Mouse (Mus musculus) heart, embryonic 12.5 days (tissue): ENCODE results near the gene Hbp1. TPM values are rescaled to one million over a fixed set of nuclear protein-coding genes. Genes with fewer than 3 reads are reported as not detected.

ENCODE experiments used
- ATAC-seq: fragments of 200-750 bp; cut with Nextera tagmentation; 2 replicates; pipeline ENCODE4 v1.8.0; 2017; ENCODE audit warnings: moderate TSS enrichment, moderate library complexity; ENCODE audit not compliant: insufficient number of reproducible peaks, low FRiP score
- H3K27ac ChIP-seq: fragments of 300-500 bp; sonication (generic); 2 replicates; pipeline ENCODE4 v1.5.1; 2016; ENCODE audit warnings: mild to moderate bottlenecking, moderate library complexity; ENCODE audit not compliant: poor library complexity, severe bottlenecking
- H3K27me3 ChIP-seq: fragments of 300-500 bp; sonication (generic); replicated peaks from 2 replicates; pipeline ENCODE4 v1.6.1; 2016; ENCODE audit warnings: mild to moderate bottlenecking, moderate library complexity
- H3K36me3 ChIP-seq: fragments of 300-500 bp; sonication (generic); 2 replicates; pipeline ENCODE4 v1.6.1; 2016; ENCODE audit warnings: mild to moderate bottlenecking, moderate library complexity
- H3K4me1 ChIP-seq: fragments of 300-500 bp; sonication (generic); replicated peaks from 2 replicates; pipeline ENCODE4 v1.6.1; 2016; ENCODE audit warnings: mild to moderate bottlenecking
- H3K4me2 ChIP-seq: fragments of 300-500 bp; sonication (generic); 2 replicates; pipeline ENCODE4 v1.6.1; 2016; ENCODE audit warnings: mild to moderate bottlenecking, moderate library complexity
- H3K4me3 ChIP-seq: fragments of 300-500 bp; sonication (generic); 2 replicates; pipeline ENCODE4 v1.5.1; 2016; ENCODE audit warnings: mild to moderate bottlenecking
- H3K9ac ChIP-seq: fragments of 300-500 bp; sonication (generic); 2 replicates; pipeline ENCODE4 v1.6.1; 2016; ENCODE audit warnings: mild to moderate bottlenecking, moderate library complexity
- H3K9me3 ChIP-seq: fragments of 300-500 bp; sonication (generic); replicated peaks from 2 replicates; pipeline ENCODE4 v1.6.1; 2016; ENCODE audit warnings: mild to moderate bottlenecking, moderate library complexity
- WGBS: fragments of 180-500 bp; shearing (Covaris S2); methylation state at CpG from one replicate; pipeline ENCODE4 v1.1.7; 2016; 5-methylcytosine and 5-hydroxymethylcytosine counted together
- polyA plus RNA-seq: library from polyadenylated mRNA; unstranded; fragments of >200 nt; fragmentation: Nextera tagmentation; extraction: Ambion mirVana; gene quantifications from 2 replicates; pipeline ENCODE4 v1.2.1, GENCODE M21; 2016

Hbp1 gene
- polyA plus RNA-seq, 1 experiment from 2014 or later, result 97.0 TPM

DNA sequence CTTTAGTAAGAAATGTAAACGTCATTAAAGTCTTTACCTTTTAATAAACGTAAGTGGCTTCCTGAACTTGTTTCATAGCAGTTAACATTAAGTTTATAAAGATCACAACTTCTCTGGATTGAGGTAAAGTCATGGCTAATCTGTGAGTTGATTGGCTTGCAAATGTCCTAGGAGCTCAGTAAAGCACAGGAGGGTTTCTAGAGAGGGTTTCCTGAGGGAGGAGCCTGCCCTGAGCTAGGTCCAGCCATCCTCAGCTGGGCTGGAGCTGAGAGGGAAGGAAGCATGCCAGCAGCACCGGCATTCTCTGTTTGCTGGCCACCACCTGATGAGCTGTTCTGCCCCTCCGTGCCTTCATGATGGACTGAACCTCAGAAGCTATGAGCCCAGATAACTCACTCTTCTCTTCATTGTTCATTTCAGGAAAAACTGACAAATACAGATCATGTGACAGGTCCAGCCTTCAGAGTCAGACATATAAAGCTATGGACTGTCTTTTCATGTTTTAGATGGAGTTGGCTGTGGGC lies 49.9 kb downstream of the Hbp1 start:
- WGBS, result 78% methylated on average over 4 of the region's 4 CpGs
- Histone ChIP-seq H3K4me1 (peaks cover 13% of the 10 kb centered on the region), H3K27ac (no peak overlapping the region), H3K9me3 (no peaks in the 10 kb centered on the region), H3K36me3 (peaks cover 11% of the 10 kb centered on the region), H3K9ac (no peak overlapping the region), H3K27me3 (no peaks in the 10 kb centered on the region), H3K4me3 (no peak overlapping the region), H3K4me2 (no peak overlapping the region)
- ATAC-seq, result no peak

DNA sequence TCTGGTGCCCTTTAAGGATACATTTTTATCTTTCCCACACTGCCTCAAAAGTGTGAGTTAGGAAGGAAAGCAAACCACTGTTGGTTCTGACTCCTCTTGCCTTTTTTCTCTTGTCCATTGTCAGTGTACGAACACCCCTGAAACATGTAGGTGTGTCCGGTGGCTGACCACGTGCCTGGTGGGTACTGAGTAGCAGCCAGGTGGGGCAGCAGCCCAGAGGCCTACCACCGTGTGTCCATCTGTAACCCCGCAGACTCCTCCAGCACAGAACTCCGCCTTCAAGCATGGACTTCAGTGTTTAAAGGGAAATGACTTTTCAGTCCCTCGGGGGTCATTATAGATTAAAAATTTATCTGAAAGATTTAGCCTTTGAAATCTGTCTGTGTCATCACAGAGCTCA lies 52.9 kb downstream of the Hbp1 start:
- peaks cover 7% of the 10 kb centered on the region; the same call in 1 of the 2 replicates for H3K36me3 ChIP-seq
- WGBS, result 72% methylated on average over 7 of the region's 7 CpGs
- H3K4me3 ChIP-seq, result no peak overlapping the region
- no peak overlapping the region for H3K4me2 ChIP-seq
- H3K4me1 ChIP-seq, result peaks cover 17% of the 10 kb centered on the region
- H3K27me3 ChIP-seq, result no peaks in the 10 kb centered on the region
- H3K9me3 ChIP-seq, result no peaks in the 10 kb centered on the region
- no peak for ATAC-seq
- H3K9ac ChIP-seq, result no peak overlapping the region
- H3K27ac ChIP-seq, result no peak overlapping the region

DNA sequence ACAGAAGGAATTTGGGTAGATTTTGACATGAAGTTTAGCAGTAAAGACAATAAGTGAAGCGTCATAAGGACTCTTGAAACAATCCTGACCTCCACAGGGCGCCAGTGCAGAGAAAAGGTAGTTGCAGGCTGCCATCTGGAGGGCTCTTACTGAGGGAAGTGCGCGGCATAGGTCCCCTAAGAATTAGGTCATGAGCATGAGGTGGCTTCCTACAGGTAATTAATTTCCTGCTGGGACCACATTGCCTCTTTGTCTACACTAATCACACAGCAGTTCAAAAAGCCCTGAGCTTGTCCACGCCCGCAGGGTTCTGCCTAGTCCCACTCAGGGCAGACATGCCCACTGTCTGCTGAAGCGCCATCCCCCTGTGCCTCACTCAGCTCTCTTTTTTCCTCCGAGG lies 53.3 kb downstream of the Hbp1 start:
- peaks cover 17% of the 10 kb centered on the region for H3K4me1 ChIP-seq
- no peak overlapping the region for H3K4me3 ChIP-seq
- H3K4me2 ChIP-seq, result no peak overlapping the region
- WGBS, result 55% methylated on average over 8 of the region's 8 CpGs
- no peaks in the 10 kb centered on the region for H3K9me3 ChIP-seq
- no peaks in the 10 kb centered on the region for H3K27me3 ChIP-seq
- H3K36me3 ChIP-seq, result peaks cover 7% of the 10 kb centered on the region; the same call in 1 of the 2 replicates
- ATAC-seq, result no peak
- no peak overlapping the region for H3K9ac ChIP-seq
- H3K27ac ChIP-seq, result no peak overlapping the region

DNA sequence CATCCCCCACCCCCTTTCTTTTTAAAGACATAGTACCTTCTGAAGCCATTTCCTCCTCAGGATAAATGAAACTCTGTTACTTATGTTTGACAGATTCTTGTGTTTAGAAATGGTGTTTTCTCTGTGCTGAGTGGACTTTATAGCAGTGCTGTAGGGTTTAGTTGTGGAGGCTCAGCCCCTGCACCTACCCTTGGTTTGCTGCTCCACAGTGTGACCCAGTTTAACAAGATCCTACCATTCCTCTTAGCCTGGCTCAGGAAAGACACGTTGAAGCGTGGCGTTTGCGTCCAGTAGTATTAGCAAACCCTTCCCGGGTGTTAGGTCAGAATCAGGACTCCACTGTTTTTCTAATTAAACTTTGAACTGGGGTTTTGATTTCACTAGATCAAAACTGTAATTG lies 54.0 kb downstream of the Hbp1 start:
- 43% methylated on average over 5 of the region's 5 CpGs for WGBS
- Histone ChIP-seq H3K27me3 (no peaks in the 10 kb centered on the region), H3K4me2 (no peak overlapping the region)

DNA sequence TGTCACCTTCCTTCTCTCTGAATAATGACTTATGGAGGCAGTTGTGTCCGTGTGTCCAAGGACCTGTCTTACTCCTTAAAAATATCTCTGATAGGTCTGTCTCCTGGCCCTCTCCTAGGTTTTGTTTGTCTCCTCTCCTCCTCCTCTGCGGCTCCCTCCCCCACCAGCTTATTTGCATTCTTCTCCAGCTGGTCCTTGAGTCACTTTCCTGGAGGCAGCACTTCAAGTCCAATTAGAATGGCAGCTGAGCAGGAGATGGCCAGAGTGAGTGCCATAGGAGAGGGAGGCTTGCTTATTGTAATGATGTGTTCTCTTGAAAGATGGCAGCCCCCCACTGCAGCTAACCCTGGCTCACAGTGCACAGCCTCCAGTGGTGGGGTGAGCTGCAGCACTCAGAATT lies 54.4 kb downstream of the Hbp1 start:
- ATAC-seq, result no peak

More for the DNA sequence above, 54.0 kb downstream of the Hbp1 start:
- H3K9ac ChIP-seq, result no peak overlapping the region
- no peak for ATAC-seq
- no peak overlapping the region for H3K4me3 ChIP-seq
- H3K36me3 ChIP-seq, result peaks cover 7% of the 10 kb centered on the region; the same call in 1 of the 2 replicates
- H3K4me1 ChIP-seq, result peaks cover 17% of the 10 kb centered on the region
- no peak overlapping the region for H3K27ac ChIP-seq
- no peaks in the 10 kb centered on the region for H3K9me3 ChIP-seq

DNA sequence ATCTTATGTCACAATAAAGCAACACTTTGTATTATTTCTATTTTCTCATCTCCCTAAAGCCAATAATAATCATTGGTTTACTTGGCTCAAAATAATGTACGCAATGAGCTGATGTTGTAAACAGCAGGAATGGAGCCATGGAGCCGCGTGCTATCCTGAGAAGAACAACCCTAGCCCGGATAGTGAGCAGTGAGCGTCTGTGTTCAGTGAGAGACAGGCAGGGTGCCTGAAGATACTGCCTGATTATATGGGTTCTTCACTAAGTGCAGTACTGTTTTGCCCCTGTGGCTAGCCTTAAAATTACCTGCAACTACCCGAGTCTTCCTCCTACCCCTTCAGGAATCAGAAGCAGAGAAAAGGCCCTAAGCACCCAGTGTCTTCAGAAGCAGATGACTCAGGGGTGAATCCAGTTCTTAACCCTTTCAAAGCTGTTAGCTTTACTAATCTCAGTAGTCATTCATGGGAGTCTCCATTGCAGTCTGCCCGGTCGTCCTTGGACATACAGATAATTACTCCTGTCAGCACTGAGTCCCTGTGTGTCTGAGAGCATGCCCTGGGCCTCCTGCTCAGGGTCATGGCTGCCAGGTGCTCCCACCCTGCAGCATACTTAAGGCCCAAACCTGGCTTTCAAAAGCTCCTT lies 55.1 kb downstream of the Hbp1 start:
- peaks cover 10% of the 10 kb centered on the region for H3K36me3 ChIP-seq
- no peaks in the 10 kb centered on the region for H3K27me3 ChIP-seq
- no peaks in the 10 kb centered on the region for H3K9me3 ChIP-seq
- H3K4me3 ChIP-seq, result no peak overlapping the region
- 0 out of 2 replicates have a peak overlapping the region, but pooled peaks have one; percentile 19 for H3K27ac ChIP-seq
- 37% methylated on average over 8 of the region's 8 CpGs for WGBS
- no peak overlapping the region for H3K9ac ChIP-seq
- H3K4me1 ChIP-seq, result peaks cover 17% of the 10 kb centered on the region
- no peak overlapping the region for H3K4me2 ChIP-seq
- ATAC-seq, result no peak

More for the DNA sequence above, 54.4 kb downstream of the Hbp1 start:
- Histone ChIP-seq H3K4me1 (peaks cover 17% of the 10 kb centered on the region), H3K27me3 (no peaks in the 10 kb centered on the region), H3K9ac (no peak overlapping the region), H3K9me3 (no peaks in the 10 kb centered on the region), H3K4me2 (no peak overlapping the region), H3K27ac (no peak overlapping the region), H3K4me3 (no peak overlapping the region), H3K36me3 (peaks cover 7% of the 10 kb centered on the region; the same call in 1 of the 2 replicates)
- 8% methylated on average over 2 of the region's 2 CpGs for WGBS

DNA sequence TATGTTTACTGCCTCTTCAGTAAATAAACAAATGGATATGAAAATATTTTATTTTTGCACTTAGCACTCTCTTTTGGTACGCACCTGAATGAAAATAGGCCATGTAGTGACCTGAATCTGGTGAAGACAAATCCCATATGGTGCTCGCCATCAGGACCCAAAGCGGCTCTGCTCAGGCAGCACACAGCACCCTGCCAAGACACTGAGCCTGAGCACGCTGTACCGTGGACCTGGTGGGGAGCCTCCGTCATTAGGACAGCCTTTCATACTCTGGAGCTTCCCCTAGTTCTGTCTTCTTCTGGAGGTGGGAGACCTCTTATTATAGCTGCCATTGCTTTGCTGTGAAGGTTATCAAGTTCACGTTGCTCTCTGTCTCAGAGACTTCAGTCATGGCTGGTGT lies 57.6 kb downstream of the Hbp1 start:
- 84% methylated on average over 7 of the region's 7 CpGs for WGBS
- Histone ChIP-seq H3K27me3 (no peaks in the 10 kb centered on the region), H3K9me3 (no peaks in the 10 kb centered on the region)

DNA sequence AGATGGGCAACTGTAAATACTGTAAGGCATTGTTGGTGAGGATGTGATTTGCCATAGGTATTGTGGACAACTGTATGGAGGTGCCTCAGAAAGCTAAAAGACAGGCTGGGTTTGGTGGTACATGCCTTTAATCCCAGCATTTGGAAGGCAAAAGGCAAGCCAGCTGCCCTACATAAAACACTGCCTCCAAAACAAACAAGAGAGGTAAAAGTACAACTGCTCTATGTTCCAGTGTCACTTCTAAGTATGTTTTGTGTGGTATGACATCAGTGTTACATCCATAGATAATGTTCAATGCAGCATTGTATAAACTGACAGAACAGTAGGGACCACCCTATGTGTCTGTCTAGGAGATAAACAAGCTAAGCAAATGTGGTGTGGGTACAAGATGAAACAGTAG lies 58.3 kb downstream of the Hbp1 start:
- Histone ChIP-seq H3K4me1 (peaks cover 17% of the 10 kb centered on the region), H3K27me3 (no peaks in the 10 kb centered on the region), H3K27ac (no peak overlapping the region), H3K36me3 (peaks cover 12% of the 10 kb centered on the region; the same call in 1 of the 2 replicates), H3K4me3 (no peak overlapping the region), H3K9me3 (no peaks in the 10 kb centered on the region), H3K9ac (no peak overlapping the region), H3K4me2 (no peak overlapping the region)
- no peak for ATAC-seq

More for the DNA sequence above, 57.6 kb downstream of the Hbp1 start:
- ATAC-seq, result no peak
- H3K4me1 ChIP-seq, result peaks cover 17% of the 10 kb centered on the region
- no peak overlapping the region for H3K4me3 ChIP-seq
- H3K4me2 ChIP-seq, result no peak overlapping the region
- H3K9ac ChIP-seq, result no peak overlapping the region
- no peak overlapping the region for H3K27ac ChIP-seq
- H3K36me3 ChIP-seq, result peaks cover 8% of the 10 kb centered on the region; the same call in 1 of the 2 replicates

DNA sequence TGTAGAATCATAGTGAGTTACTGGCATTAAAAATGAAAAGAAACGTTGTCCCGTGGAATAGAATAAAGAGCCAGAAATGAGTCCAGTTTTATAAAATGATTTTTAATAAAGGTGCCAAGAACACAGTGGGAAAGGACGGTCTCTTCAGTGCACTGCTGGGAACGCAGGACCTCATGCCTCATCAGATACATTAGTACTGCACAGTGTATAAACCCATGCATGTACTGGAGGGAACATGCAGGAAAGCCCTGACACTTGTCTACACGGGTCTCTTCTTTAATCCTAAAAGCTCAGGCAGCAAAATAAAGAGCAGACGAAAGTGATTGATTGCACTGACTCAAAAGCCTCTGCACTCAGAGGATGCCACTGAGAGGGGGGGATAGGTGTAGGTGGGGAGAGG lies 59.6 kb downstream of the Hbp1 start:
- no peak overlapping the region for H3K4me3 ChIP-seq
- no peak overlapping the region for H3K27ac ChIP-seq
- 79% methylated on average over 6 of the region's 6 CpGs for WGBS
- H3K9ac ChIP-seq, result no peak overlapping the region
- H3K36me3 ChIP-seq, result peaks cover 22% of the 10 kb centered on the region
- no peaks in the 10 kb centered on the region for H3K27me3 ChIP-seq
- peaks cover 6% of the 10 kb centered on the region for H3K4me1 ChIP-seq
- H3K9me3 ChIP-seq, result no peaks in the 10 kb centered on the region
- ATAC-seq, result no peak
- H3K4me2 ChIP-seq, result no peak overlapping the region

DNA sequence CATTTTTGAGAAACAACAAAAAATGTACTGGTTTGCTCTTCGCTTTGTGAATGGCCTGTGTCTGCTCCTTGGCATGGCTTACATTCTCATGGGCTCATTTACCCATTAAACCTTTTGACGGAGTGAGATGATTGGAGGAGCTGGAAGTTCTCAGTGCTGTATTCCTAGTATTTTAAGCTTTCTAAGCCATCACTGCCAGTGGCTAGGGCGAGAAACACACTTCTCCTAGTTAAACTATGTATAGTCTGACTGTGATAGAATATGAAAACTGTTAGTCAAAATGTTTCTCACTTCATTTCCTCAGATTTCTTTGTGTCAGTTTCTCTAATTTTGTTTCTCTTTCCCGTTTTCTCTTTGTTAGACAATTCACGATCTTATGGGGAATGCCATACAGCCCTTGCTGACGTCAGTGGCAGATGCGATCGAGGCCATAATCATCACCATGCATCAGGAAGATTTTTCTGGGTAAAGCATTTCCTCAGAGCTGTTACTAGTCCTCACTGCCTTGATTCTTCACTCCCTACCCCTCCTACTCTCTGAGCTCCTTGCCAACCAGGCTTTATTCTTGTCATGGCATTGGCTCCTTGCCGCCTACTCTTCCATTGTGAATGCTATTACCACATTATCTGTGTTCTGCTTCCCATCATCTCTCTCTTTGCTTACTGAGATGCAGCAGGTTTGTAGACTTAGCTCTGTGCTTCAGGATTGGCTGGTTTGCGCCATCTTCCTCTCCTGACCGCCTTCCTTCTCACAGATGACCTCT lies 64.3 kb downstream of the Hbp1 start:
- Histone ChIP-seq H3K4me1 (no peaks in the 10 kb centered on the region), H3K27ac (no peak overlapping the region), H3K4me3 (no peak overlapping the region), H3K9me3 (no peaks in the 10 kb centered on the region), H3K36me3 (peaks cover 22% of the 10 kb centered on the region), H3K4me2 (no peak overlapping the region), H3K9ac (no peak overlapping the region), H3K27me3 (no peaks in the 10 kb centered on the region)
- no peak for ATAC-seq
- 93% methylated on average over 11 of the region's 11 CpGs for WGBS

DNA sequence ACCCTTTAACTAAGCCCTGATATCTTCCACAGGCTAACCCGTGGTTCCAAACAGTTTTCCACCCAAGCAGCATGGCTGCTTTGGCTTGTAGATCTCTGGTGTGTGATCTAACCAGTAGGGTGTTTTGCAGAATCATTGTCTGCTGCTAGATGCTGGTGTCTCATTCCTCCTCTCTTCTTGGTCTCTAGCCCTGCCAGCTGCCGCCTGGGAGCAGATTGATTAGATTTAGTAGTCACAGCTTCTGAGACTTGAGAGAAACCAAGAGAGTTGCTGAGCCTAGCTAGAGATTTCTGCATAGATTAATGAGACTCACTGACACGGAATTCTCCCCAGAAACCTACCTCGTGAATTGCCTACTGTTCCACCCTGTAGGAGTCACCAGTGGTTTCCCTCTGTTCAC lies 65.3 kb downstream of the Hbp1 start:
- H3K4me1 ChIP-seq, result no peaks in the 10 kb centered on the region
- H3K4me2 ChIP-seq, result no peak overlapping the region
- H3K9me3 ChIP-seq, result no peaks in the 10 kb centered on the region
- H3K36me3 ChIP-seq, result peaks cover 19% of the 10 kb centered on the region
- no peak overlapping the region for H3K4me3 ChIP-seq
- H3K27me3 ChIP-seq, result no peaks in the 10 kb centered on the region
- no peak overlapping the region for H3K9ac ChIP-seq
- ATAC-seq, result no peak
- no peak overlapping the region for H3K27ac ChIP-seq
- 70% methylated on average over 4 of the region's 4 CpGs for WGBS
